Mouse (Mus musculus) cerebellum, adult (tissue): ENCODE results near the gene Glt8d2.

Experiments used
- ATAC-seq: cut with Nextera tagmentation; 2 replicates; pipeline ENCODE4 v1.9.2; 2017; ENCODE audit warnings: mild to moderate bottlenecking, moderate library complexity, mixed read lengths; ENCODE audit not compliant: insufficient number of reproducible peaks, low FRiP score, low TSS enrichment

The Glt8d2 gene

DNA sequence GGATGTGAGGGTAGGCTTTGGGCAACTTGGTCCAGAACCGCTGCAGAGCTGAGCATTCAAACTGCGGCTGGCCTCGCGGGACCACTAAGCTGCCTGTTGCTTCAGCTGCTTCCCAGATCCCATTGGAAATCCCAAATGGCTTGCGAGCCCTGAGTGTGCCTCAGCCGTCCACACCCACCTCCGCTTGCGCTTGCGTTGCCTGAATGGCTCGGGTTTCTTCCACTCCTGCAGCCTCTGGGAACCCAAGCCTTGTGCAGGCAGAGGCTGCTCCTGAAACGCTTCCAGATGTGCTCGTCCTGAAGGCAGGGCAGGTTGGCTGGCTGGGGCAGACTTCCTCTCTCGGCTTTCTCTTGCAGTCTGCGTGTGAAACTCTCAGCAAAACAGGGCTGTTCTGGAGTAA is at the start of gene Glt8d2:
TSS of gene Glt8d2 (minus strand) at position 157 of the 400 bp plus-strand sequence.
- no peak for ATAC-seq

DNA sequence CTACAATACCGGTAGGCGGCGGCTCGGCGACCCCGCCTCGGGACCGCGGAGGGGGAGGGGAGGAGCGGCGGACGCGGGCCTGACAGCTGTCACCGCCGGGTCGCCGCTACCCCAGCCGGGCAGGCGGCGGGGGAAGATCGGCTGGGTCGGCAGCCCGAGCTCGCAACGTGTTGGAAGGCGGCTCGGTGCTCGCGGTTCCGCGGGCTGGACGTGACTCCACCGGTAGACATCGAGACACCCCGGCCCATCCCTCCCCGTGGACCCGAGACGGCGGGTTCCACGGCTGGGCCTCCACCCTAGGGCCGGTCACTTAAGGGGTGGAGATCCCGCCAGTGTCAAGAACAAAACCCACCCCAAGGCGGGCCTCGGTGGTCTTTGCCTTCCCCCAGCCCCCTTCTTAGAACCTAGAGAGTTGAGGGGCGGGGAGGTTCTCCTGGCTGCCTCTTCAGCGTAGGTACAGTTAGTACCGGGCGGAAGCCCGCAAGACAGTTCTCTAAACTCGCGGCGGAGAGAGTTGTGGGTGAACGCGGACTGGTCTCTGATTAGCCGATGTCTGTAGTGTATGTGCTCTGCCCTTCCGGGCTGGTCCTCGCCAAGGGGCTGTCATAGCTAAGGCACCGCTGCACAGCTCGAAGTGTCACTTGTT is 9.0 kb upstream of the Glt8d2 start:
- peak; percentile 15; the same call in 1 of the 2 replicates for ATAC-seq

DNA sequence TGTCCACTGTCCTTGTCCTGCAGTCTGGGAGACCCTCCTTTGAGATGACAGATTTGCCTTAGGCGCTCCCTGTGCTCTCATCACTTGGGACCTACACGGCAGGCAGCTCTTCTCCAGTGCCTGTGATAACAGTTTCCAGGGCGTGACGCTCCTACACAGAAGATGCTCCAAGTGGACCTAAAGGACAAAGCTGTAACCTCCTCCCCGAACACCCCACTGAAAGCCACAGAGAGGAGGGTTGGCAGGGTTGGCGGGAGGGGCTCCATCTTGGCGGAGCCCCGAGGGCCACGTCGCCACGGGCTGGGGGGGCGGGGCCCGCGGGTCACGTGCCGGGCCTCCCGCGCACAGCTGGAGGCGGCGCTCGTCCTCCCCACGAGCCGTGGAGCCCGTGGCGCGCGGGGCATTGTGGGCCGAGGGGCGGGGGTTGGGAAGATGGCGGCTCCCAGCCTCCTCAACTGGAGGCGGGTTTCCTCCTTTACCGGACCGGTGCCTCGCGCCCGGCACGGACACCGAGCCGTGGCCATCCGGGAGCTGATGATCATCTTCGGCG is 8.3 kb upstream of the Glt8d2 start:
- ATAC-seq: peak; percentile 84

DNA sequence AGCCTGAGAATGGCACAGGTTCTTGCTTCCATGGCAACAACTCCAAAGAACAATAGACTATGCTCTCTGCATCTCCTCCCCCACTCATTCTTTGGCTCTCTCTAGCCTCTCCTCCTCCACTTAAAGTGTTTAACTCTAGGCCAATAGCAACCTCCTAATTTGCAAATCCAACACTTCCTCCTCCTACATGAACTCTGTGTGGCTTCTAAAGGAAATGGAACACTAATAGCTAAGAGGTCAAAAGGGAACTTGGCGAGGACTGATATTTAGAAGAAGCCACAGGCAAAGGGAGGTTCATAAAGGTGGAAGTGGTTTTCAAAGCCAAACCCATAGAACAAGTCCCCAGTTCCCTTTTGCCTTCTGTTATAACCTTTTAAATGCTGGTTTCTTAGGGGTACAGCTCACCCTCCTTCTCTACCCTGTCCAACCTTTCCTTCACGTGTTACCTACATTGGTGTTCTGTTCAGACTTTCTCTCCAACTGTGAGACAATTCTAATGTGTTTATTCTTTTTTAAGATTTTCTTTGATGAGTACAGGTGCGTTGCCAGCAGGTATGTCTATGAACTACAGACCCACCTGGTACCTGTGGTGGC is 7.0 kb upstream of the Glt8d2 start:
- no peak for ATAC-seq

DNA sequence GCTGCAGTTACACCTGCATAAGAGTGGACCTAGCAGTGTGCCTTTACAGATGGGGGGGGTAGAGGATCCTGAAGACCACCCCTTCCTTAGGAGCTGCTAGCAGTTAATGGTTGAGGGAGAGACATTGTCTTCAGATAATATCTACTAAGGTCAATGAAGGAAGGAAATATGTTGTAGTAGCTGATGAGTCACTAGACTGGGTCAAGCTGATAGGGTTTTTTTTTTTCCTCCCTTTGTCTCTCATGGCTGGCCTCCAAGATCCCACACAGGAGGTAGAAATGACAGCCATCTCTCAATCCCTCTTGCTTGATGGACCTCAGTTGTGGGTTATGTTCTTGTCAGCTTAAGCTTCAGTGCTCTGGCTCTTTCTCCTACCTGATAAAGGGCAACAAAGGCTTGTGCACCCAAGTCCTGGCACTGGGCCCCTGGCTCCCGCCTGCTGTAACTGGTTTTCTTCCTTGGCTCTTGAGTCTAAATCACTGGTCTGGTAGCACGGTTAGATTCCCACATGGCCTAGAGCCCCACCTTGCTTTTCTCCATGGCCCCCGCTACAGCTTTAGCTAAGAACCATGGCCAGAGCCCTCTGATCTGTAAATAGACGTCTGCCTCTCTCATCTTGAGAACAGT is 6.1 kb upstream of the Glt8d2 start:
- no peak for ATAC-seq

DNA sequence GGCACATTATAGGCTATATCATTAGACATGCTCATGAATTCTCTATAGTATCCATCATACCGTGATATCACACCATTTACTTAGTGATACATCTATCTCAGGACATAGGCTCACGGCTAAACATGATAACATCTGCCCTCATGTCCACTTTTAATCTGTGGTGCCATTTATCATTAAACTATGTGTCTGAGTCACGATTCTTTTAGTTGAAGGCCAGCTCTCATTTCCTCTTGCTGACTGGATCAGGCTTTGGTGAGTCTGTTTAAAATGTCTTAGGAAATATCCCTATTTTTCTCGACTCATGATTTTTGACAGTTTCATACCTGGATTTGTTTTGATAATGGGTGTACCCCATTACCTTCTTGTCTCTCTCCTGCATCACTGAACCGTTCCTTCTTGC is 5.5 kb upstream of the Glt8d2 start, which contains the start of gene Hcfc2:
TSS of gene Hcfc2 (plus strand) at position 205 of the 400 bp plus-strand sequence.
- no peak for ATAC-seq

DNA sequence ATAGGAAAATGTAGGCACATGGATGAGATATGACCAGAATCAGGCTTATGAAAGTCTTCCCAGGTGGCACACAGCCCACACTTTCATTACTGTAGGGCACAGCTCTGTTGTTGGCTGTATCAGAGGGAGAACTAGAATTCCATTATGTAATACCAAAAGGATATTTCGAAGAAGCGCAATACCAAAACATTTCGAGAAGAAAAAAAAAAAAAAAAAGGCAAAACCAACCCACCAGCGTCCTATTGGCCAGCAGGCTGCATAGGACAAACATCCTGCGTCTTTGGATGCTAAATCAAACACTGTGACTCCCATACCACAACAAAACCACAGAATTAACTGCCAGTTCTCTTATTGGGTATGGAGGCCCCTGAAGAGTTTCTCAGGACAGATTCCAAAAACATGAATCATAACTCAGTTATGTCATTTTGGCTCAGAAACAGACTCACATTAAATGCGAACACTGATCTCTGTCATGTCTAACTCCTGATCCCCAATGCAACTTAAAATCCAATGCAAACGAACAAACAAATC is 704 bp downstream of the Glt8d2 start:
- ATAC-seq: no peak

DNA sequence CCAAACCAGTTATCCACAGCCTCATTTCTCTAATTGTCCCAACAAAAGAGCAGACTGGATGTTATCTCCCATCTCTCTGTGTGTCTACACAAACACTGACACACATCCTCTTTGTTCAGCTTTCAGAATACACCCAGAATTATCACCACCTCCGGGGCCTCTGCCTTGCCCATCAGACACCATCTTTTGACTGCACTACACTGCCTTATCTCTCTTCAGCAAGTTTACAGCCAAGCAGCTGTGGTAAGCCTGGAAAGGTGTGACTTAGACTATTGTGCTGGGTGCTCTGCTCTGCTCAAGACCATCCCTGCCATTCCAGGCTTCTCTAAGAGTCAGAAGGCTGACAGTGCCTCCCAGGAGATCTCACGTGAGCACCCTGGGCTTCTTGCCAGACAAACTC is 5.0 kb downstream of the Glt8d2 start:
- no peak for ATAC-seq

DNA sequence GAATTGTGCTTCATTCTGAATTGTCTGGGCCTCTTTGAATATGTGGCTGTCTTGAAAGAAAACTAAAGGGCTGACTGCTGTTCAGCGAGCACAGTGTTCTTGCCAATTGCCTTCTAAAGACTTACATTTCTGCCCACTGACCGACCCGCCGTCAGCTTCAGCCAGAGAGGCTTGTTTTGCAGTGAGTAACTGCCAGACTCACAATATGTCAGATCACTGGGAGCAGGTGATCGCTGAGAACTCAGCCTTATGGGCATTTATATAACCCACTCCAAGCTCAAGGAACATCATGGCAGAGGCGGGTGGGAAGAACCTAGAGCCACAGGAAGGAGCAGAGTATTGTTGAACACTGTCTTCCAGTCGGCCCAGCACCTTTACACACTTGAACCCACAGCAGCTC is 8.8 kb downstream of the Glt8d2 start:
- ATAC-seq: peak; percentile 27; the same call in 1 of the 2 replicates

DNA sequence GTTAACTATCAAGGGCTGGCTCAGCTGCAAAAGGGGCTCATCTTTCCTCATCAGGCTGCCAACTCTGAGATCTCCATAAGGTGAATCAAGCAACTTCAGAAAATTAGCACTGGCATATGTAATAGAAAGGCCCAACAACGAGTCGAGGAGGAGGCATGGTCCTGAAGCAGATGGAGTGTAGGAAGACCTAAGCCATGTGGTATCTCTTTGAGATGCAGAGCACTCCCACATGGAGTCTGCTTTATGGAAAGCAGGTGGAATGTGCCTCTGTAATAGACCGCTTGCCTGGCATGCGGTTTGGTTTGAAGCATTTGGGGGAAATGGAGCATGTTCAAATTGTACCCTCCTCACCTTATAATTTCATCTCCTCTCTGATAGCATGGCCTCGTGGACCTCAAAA is 9.7 kb downstream of the Glt8d2 start:
- no peak for ATAC-seq

DNA sequence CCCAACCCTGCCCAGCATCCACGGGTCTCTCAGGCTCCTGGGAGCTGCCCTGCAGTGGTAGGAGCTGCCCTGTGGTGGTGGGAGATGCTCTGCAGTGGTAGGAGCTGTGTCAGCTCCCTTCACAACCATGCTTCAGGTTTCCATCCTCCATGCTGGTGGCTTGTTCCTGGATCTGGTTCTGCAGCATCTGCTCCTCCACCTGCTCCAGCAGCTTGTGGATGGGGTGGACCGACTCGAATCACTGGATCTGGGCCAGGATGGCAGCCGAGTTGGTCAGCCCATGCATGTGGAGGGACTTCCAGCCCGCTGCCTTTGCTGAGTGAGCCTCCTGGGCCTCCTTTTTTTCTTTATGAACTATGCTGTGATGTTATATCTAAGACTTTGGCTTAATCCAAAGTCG is 13.5 kb downstream of the Glt8d2 start:
- peak; percentile 97 for ATAC-seq

DNA sequence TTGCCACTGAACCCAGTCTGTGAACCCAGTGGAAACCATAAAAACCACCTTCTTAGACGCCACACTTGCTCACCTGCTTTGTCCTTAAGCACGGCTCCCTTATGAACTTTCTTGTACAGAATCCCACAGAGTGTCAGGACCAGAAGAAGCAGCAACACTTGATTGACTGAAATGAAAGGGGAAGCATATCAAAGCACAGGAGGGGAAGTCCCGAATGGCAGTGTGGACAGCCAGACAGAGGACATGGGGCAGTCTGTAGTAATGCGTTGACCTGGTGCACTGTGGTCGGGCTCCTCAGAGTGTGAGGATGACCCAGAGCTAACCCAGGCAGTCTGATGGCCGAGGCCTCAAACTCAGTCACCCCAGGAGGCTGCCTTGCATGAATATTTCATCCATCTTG is 20.2 kb downstream of the Glt8d2 start:
- ATAC-seq: no peak

DNA sequence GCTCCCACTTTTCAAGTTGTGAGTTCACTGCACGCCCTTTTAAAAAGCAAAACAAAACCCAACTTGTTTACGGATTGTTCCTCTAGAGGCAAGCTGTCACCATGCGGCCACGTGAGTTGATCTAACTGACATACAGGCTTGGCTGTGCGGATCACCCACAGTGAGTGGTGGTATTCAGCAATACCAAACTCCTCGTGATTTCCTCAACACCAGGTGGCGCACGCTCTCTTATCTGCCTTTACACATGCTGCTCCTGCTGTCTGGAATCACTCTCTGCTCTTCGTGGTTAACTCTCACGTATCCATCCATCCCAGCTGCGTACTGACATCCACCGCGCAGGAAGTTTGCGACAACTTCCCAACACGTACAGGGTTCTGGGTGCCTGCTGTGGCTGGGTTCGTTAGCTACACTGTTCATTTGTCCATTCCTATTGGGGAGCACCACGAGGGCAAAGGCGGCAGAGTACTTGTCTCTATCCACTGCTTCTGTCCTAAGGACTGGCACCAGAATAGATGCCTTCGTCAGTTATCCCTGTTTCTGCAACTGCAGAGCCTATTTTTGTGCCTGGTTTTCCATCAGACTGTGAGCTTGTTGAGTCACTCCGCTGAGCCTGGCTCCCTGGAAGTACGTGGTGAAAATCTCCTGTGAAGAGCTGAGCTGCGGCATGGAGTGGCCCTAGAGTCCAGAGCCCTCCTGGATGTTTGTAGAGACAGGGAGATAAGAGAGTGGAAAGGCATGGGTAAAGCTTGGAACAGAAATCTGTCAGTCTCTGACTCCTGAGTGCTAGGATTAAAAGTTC is 23.8 kb downstream of the Glt8d2 start:
- ATAC-seq: peak; percentile 69

DNA sequence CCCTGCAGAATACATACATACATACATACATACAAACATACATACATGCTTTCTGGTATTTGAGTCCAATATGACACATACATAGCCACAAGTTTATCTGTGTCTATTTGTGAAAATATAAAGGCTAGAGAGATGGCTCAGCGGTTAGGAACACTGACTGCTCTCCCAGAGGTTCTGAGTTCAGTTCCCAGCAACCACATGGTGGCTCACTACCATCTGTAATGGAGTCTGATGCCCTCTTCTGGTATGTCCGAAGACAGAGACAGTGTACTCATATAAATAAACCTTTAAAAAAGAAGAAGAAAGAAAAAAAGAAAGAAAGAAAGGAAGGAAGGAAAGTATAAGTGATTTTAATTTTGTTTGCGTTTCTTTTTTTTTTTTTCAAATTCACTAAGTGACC is 24.5 kb downstream of the Glt8d2 start:
- ATAC-seq: no peak

DNA sequence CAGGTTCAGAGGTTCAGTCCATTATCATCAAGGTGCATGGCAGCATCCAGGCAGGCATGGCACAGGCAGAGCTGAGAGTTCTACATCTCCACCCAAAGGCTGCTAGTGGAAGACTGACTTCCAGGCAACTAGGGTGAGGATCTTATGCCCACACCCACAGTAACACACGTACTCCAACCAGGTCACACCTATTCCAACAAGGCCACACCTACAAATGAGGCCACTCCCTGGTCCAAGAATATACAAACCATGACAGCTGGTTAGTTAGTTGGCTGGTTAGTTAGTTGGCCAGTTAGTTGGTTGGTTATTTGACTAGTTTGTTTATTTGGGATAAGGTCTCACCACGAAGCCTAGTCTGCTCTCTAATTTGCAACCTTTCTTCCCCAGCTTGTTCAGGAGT is 27.2 kb downstream of the Glt8d2 start:
- ATAC-seq: no peak

DNA sequence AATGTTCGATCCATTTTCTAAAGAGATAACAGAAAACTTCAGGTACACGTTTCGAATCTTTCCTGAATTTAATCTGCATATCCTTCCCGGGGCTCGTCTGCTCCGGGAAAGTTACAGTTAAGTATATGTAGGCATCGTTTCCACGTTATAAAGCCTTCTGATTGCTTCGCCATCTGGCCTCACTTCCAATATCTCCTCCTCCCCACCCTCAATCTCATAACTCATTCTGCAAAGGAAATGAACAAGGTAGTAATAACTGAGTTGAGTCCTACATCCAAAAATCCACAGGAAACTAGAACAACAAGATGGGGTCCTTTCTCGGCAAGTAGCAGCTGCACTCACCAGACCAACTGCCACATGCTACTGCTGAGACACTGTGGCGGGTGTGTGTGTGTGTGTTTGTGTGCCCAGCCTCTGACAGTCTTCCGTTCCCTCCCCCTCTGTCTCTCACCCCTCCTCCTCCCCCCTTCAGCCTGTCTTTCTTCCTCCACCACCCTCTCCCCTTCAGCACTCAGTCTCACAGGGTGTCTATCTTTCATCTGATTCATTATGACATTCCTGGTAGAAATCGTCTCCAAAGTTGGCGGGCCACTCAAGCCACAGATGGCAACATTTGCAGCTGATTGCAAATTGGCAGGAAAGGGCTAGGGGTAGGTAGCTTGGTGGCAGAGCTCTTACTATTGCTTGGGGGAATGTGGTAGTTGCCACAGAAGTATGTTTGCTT is 28.0 kb downstream of the Glt8d2 start:
- peak; percentile 80 for ATAC-seq

DNA sequence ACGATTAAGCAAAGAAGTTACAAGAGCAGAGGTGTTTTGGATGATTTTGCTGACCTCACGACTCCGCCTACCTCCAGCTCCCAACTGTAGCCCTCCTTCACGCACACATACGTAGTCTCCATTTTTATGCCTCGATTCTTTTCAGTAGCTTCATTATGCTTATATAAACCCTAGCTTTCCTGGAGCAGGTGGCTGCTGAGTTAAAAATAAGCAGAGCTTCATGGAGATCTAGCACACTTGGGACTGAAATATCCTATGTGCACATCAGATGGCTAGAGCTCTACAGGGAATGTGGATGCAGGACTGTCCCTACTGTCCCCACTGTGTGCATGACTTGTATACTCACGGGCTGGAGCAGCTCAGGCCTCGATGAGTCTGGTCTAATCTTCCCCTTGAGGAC is 28.6 kb downstream of the Glt8d2 start:
- ATAC-seq: peak; percentile 41; the same call in 1 of the 2 replicates

DNA sequence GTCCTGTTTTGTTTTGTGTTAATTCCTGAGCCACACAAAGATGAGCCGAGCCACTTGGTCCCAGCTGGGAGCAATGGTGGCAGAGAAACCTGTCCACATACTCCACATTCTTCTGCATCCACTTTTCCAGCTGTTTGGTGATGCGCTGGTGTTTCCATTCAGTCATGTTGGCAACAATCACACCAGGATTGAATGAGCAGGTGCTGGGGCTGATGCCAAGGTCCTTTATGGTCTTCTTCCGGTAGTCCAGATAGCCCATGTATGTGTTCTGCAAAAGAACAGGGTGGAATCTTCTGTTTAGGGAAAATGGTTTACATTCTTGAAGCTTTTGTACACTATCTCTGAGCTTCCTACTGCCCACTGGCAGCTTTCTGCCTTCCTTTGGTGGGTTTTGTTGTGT is 35.9 kb downstream of the Glt8d2 start:
- no peak for ATAC-seq

DNA sequence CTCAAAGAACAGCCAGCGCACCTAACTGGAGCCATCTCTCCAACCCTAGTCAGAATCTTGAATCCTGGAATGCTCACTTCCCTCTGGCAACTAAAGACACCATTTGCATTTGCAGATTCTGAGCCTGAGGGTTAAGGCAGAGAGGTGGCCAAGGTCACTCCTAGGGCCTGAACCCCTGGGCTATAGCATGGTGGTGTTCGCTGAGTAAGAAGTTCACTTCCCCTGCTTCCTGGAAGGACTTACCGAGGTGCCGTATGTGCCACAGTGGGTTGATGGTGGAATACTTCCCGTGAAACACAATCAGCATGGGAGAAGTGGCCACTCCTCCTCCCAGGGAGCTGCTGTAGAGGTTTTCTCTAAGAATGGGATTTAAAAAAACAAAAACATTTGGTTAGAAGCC is 37.8 kb downstream of the Glt8d2 start:
- no peak for ATAC-seq

DNA sequence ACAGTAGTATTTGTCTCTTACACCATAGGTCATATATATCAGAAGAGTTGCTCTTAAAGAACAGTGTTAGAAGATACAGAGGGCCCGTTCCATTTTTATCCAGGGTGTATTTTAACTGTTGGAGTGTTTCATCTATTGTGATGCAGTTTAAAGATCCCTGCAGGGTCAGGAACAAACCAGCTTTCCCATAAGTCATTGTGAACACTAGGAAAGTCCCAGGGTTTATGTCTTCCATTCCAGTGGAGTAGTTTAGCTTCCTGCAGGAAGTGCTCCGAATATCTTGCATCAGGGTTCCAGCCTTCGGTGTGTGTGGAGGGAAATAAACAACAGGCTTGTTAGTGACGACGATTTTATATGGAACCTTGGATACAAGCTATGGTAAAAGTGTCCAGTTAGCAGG is 39.2 kb downstream of the Glt8d2 start:
- no peak for ATAC-seq
